Mouse (Mus musculus): ENCODE measurements around the gene Vmn1r2.

GRCm38 (mm10) chr4:3165046-3165445, 2.1 kb upstream of the Vmn1r2 start:
- no peak for TF ChIP-seq CTCF (IDR thresholded peaks at IDR 0.05; ENCODE audit: low read depth, low read length)
- no peak for TF ChIP-seq POLR2AphosphoS5 (IDR thresholded peaks at IDR 0.05; ENCODE audit: insufficient replicate concordance, low read depth, low read length)
- no peak for TF ChIP-seq GATA1 (IDR thresholded peaks at IDR 0.05; ENCODE audit: borderline replicate concordance, low read length)
- no peak for TF ChIP-seq TAL1 (conservative IDR thresholded peaks at IDR 0.05; ENCODE audit: low read depth, low read length)
- no peak for TF ChIP-seq GATA2 (IDR thresholded peaks at IDR 0.05; ENCODE audit: borderline replicate concordance, low read depth, low read length)

All from G1E (cell line).